Comparison of ENCODE assay signal across 1 mouse cellular context in genomic region chr4:149442436-149442835, GRCm38 (mm10).
TF ChIP-seq lines count a peak whose summit lies in the region.

No protein-coding gene starts in this region.

TF ChIP-seq in MEL, 35 proteins besides CTCF, POLR2A, EP300 and RAD21 (continued from another document):
- TF ChIP-seq ZNF384 (IDR thresholded peaks at IDR 0.05; ENCODE audit: low read depth, low read length), result peak; percentile 40; the same call in 1 of the 2 replicates
TF ChIP-seq in MEL: peak in this region for 1.
